Mouse (Mus musculus) intestine, postnatal 0 days (tissue): ENCODE measurements around the gene Hephl1. TPM values are rescaled to one million over a fixed set of nuclear protein-coding genes. Genes with fewer than 3 reads are reported as not detected.

Experiments
- ATAC-seq: fragments of 200-750 bp; cut with Nextera tagmentation; 2 replicates; pipeline ENCODE4 v1.8.0; 2017; ENCODE audit warnings: mild to moderate bottlenecking, moderate TSS enrichment, moderate library complexity
- H3K27ac ChIP-seq: fragments of 300-500 bp; sonication (generic); 2 replicates; pipeline ENCODE4 v1.5.1; 2014; ENCODE audit warnings: mild to moderate bottlenecking, low read depth, low read length, moderate library complexity
- H3K27me3 ChIP-seq: fragments of 300-500 bp; sonication (generic); replicated peaks from 2 replicates; pipeline ENCODE4 v1.6.1; 2014; ENCODE audit warnings: low read length, mixed read lengths; ENCODE audit not compliant: control insufficient read depth, insufficient read depth
- H3K36me3 ChIP-seq: fragments of 300-500 bp; sonication (generic); 2 replicates; pipeline ENCODE4 v1.6.1; 2014; ENCODE audit warnings: mild to moderate bottlenecking, moderate library complexity; ENCODE audit not compliant: control insufficient read depth, insufficient read depth
- H3K4me1 ChIP-seq: fragments of 300-500 bp; sonication (generic); replicated peaks from 2 replicates; pipeline ENCODE4 v1.6.1; 2014; ENCODE audit warnings: antibody characterized with exemption, low read length, mixed read lengths; ENCODE audit not compliant: control insufficient read depth, insufficient read depth
- H3K4me2 ChIP-seq: fragments of 300-500 bp; sonication (generic); replicated peaks from 2 replicates; pipeline ENCODE4 v1.6.1; 2014; ENCODE audit warnings: low read depth, mild to moderate bottlenecking, moderate library complexity
- H3K4me3 ChIP-seq: fragments of 300-500 bp; sonication (generic); 2 replicates; pipeline ENCODE4 v1.5.1; 2014; ENCODE audit warnings: low read depth, low read length
- H3K9ac ChIP-seq: fragments of 300-500 bp; sonication (generic); 2 replicates; pipeline ENCODE4 v1.6.1; 2014; ENCODE audit warnings: mild to moderate bottlenecking, low read depth, low read length
- H3K9me3 ChIP-seq: fragments of 300-500 bp; sonication (generic); 2 replicates; pipeline ENCODE4 v1.6.1; 2016; ENCODE audit warnings: mixed run types; ENCODE audit not compliant: control insufficient read depth
- CTCF ChIP-seq: sonication (generic); IDR thresholded peaks from 2 replicates; pipeline ENCODE4 v1.5.1; 2016; ENCODE audit warnings: low read depth, mild to moderate bottlenecking, control low read depth, antibody characterized with exemption, moderate library complexity
- WGBS: fragments of 180-500 bp; shearing (Covaris S2); extraction: QIAGEN DNeasy Blood & Tissue Kit; methylation state at CpG from one replicate; pipeline ENCODE4 v1.1.7; 2014; 5-methylcytosine and 5-hydroxymethylcytosine counted together
- polyA plus RNA-seq: library from polyadenylated mRNA; unstranded; fragments of >200 nt; fragmentation: Nextera tagmentation; extraction: Ambion mirVana; gene quantifications from 2 replicates; pipeline ENCODE4 v1.2.1, GENCODE M21; 2015

Hephl1 gene
- polyA plus RNA-seq, 1 experiment from 2014 or later = not detected

DNA sequence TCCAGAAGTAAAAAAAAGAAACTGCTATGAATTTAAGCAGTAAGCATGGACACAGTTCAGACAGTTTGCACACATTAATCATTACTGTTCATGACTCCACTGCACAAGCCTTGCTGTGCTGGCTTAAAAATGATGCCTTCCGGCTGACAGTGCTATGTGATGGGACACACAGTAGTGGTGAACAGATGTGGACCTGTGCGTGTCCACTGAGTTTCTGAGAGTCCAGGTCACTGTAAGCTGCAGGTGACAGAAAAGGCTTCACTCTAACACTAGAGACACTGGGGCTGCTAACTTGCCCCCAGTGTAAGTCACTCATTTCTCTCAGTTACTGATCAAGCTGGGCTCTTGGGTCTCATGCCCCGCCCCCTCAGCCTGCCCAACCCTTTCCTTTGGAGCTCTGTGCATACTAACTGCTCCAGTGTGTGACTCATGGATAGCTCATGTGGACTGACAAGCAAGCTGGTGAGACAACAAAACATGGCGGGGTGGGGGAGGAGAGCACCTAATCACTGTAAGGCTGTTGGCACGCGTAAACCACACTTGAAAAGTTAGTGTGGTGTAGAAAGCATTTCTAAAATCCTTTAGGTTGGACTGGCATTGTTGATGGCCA lies 43.1 kb downstream of the Hephl1 start:
- 49% methylated on average over 6 of the region's 6 CpGs for WGBS
- H3K9me3 ChIP-seq = no peaks in the 10 kb centered on the region
- TF ChIP-seq CTCF = no peak
- no peaks in the 10 kb centered on the region for H3K27me3 ChIP-seq
- no peak overlapping the region for H3K4me3 ChIP-seq
- no peak overlapping the region for H3K9ac ChIP-seq
- H3K4me2 ChIP-seq = no peak overlapping the region
- no peak overlapping the region for H3K27ac ChIP-seq
- no peaks in the 10 kb centered on the region for H3K36me3 ChIP-seq
- ATAC-seq = peak; percentile 77
- H3K4me1 ChIP-seq = no peaks in the 10 kb centered on the region

DNA sequence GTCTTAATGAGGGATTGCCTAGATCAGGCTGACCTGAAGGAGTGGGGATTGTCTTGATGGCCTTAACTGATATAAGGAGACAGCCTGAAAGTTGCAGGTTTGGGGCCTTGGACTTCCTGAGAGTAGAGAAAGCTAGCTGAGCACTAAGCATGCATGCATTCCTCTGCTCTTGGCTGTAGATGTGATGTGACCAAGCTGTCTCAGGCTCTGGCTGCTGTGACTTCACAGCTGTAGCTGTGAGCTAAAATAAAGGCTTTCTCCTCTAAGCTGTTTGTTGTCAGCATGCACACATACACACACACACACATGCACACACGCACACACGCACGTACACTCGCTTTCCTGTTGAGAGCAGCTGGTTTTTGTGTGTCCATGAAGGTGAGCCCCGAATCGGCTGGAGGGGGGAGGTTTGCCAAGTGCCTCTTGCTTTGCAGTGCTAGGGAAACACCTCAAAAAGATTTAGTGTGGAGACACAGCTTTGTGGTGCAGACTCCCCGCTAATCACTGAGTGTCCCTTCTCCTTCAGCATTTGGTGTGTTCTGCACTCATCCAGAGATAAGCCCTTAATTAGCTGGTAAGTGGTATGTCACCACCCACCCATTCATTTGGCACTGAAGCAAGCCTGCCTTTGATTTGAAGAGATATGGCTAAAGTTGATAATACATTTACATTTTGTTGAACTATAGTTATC lies 43.8 kb downstream of the Hephl1 start:
- H3K36me3 ChIP-seq = no peaks in the 10 kb centered on the region
- H3K27ac ChIP-seq = no peak overlapping the region
- no peak overlapping the region for H3K4me2 ChIP-seq
- no peak for TF ChIP-seq CTCF
- no peak for ATAC-seq
- WGBS = 68% methylated on average over 7 of the region's 7 CpGs
- no peaks in the 10 kb centered on the region for H3K9me3 ChIP-seq
- H3K27me3 ChIP-seq = no peaks in the 10 kb centered on the region
- H3K4me1 ChIP-seq = no peaks in the 10 kb centered on the region
- H3K4me3 ChIP-seq = no peak overlapping the region
- no peak overlapping the region for H3K9ac ChIP-seq

DNA sequence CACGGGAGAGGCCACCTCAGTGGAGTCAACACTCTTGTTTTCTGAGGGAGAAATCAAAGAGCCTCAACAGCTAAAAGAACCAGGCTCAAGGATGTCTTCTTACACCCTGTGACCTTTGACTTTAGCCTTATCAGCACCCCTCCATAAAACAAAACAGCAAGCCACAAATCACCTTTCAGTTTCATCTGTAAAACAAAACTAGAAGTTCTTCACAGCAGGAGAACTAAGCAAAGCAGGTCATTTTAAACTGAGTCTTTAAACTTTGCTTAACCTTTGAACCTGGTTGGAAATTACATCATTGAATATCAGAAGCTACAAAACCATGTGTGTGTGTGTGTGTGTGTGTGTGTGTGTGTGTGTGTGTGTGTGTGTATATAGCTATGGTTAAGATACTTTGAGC lies 47.7 kb downstream of the Hephl1 start:
- Histone ChIP-seq H3K36me3 (no peaks in the 10 kb centered on the region), H3K27me3 (no peaks in the 10 kb centered on the region), H3K27ac (no peak overlapping the region), H3K4me1 (no peaks in the 10 kb centered on the region), H3K9ac (no peak overlapping the region), H3K4me3 (no peak overlapping the region), H3K9me3 (no peaks in the 10 kb centered on the region), H3K4me2 (no peak overlapping the region)
- ATAC-seq = peak; percentile 84
- WGBS = 0% methylated on average over 1 of the region's 1 CpGs
- TF ChIP-seq CTCF = no peak

DNA sequence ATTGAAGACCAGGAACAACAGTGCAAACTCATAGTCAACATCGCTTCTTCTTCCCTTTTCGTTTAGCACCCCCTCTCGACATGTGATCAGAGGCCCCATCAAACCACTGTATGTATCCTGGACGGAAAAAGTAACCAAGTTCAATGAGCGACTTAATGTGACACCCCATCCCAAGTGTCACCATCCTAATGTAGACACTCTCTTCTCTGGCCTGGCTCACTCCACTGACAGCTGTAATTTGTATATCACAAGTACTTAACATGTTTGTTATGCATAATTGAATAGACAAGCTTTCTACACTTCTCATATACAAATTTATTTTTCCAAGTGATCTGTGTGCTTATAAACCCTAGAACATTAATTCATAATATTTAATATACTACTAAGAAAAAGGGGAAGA lies 51.1 kb downstream of the Hephl1 start:
- Histone ChIP-seq H3K9ac (no peak overlapping the region), H3K36me3 (no peaks in the 10 kb centered on the region), H3K4me3 (no peak overlapping the region), H3K27ac (no peak overlapping the region), H3K4me1 (no peaks in the 10 kb centered on the region), H3K9me3 (no peaks in the 10 kb centered on the region), H3K27me3 (no peaks in the 10 kb centered on the region), H3K4me2 (no peak overlapping the region)
- no peak for ATAC-seq
- WGBS = 94% methylated on average over 5 of the region's 5 CpGs
- no peak for TF ChIP-seq CTCF

DNA sequence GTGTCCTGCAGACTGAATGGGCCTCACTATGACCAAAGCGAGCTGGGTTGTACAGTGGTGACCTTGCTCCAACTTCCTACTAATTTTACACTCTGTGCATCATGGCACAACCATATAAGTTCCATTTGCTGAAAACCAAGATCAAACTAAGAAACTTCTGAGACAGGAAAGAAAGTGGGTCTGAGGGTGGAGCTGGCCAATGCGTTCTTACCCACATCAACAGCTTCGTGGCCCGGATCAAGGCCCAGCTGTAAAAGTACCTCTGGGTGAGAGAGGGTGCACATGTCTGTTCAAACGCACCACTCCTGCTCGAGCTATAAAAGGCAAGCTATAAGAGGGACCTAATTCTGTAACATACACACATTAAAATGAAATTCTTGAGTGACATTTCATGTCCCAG lies 51.9 kb downstream of the Hephl1 start:
- H3K4me3 ChIP-seq = no peak overlapping the region
- H3K4me1 ChIP-seq = no peaks in the 10 kb centered on the region
- TF ChIP-seq CTCF = no peak
- no peak overlapping the region for H3K4me2 ChIP-seq
- H3K36me3 ChIP-seq = no peaks in the 10 kb centered on the region
- H3K27me3 ChIP-seq = no peaks in the 10 kb centered on the region
- H3K9ac ChIP-seq = no peak overlapping the region
- H3K9me3 ChIP-seq = no peaks in the 10 kb centered on the region
- ATAC-seq = no peak
- no peak overlapping the region for H3K27ac ChIP-seq
- WGBS = 77% methylated on average over 6 of the region's 6 CpGs

DNA sequence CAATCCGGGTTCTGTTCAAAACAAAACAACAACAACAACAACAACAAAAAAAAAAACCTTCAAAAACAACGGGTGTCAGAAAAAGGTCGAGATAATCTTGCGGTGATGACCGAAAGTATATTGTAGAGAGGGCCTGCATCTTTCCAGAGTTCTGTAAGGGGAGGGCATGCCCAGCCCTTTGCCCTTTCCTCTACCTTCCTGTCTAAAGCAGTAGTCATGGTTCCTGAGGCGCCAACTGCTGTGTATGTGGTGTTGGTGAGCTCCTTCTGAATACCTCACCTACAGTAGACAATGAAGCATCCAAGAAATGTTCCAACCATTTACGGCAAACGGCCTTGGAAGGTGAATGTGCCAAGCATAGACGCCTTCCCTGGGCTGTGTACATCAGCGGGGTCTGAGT lies 66.2 kb downstream of the Hephl1 start:
- WGBS = 41% methylated on average over 10 of the region's 10 CpGs
- Histone ChIP-seq H3K9me3 (no peaks in the 10 kb centered on the region), H3K4me3 (peak overlapping the region; percentile 73), H3K4me2 (peak overlapping the region; percentile 92), H3K4me1 (peaks cover 5% of the 10 kb centered on the region; the same call in 1 of the 2 replicates), H3K36me3 (no peaks in the 10 kb centered on the region), H3K27me3 (no peaks in the 10 kb centered on the region), H3K27ac (0 out of 2 replicates have a peak overlapping the region, but pooled peaks have one; percentile 83), H3K9ac (peak overlapping the region; percentile 70)
- no peak for ATAC-seq
- TF ChIP-seq CTCF = no peak
